Mouse (Mus musculus) bone marrow macrophage, adult 2 months (primary cell): ENCODE data around the gene Gm1123. TPM values are rescaled to one million over a fixed set of nuclear protein-coding genes. Genes with fewer than 3 reads are reported as not detected.

Experiments
- H3K27ac ChIP-seq: 2 replicates; pipeline ENCODE4 v1.5.1; 2012; ENCODE audit warnings: low read depth, low read length; ENCODE audit not compliant: insufficient read depth
- H3K4me1 ChIP-seq: 2 replicates; pipeline ENCODE4 v1.6.1; 2012; ENCODE audit warnings: low read length; ENCODE audit not compliant: control insufficient read depth, insufficient read depth
- H3K4me3 ChIP-seq: 2 replicates; pipeline ENCODE4 v1.5.1; 2012; ENCODE audit warnings: mild to moderate bottlenecking, low read length, moderate library complexity; ENCODE audit not compliant: insufficient read depth
- CTCF ChIP-seq: IDR thresholded peaks from 2 replicates; pipeline ENCODE4 v1.5.1; 2012; ENCODE audit warnings: low read depth, mild to moderate bottlenecking, low read length, moderate library complexity
- POLR2A ChIP-seq: IDR thresholded peaks from 2 replicates; pipeline ENCODE4 v1.6.1; 2012; ENCODE audit warnings: mild to moderate bottlenecking, low read depth, low read length, borderline replicate concordance
- polyA plus RNA-seq: library from polyadenylated mRNA; stranded (reverse); fragments of >200 nt; gene quantifications from 2 replicates; pipeline ENCODE4 v1.2.4, GENCODE M21; 2012; ENCODE audit not compliant: missing spikeins, insufficient read depth, insufficient read length

The Gm1123 gene
- polyA plus RNA-seq, 1 experiment, result 0.36 TPM

GRCm38 (mm10) chr9:99009898-99010199 lies 25.7 kb downstream of the Gm1123 start:
- peaks cover 14% of the 10 kb centered on the region for H3K4me1 ChIP-seq
- TF ChIP-seq CTCF (no peak), POLR2A (no peak)
- no peak overlapping the region for H3K27ac ChIP-seq
- H3K4me3 ChIP-seq, result peak overlapping the region; percentile 14; the same call in 1 of the 2 replicates

- peaks cover 14% of the 10 kb centered on the region for H3K4me1 ChIP-seq
- TF ChIP-seq CTCF, result no peak
Observed at GRCm38 (mm10) chr9:99009069-99009897, 26.2 kb downstream of the Gm1123 start.

GRCm38 (mm10) chr9:99001326-99001725 lies 34.2 kb downstream of the Gm1123 start:
- no peak for TF ChIP-seq POLR2A
- TF ChIP-seq CTCF, result no peak
- Histone ChIP-seq H3K27ac (peak overlapping the region; percentile 54), H3K4me3 (no peak overlapping the region), H3K4me1 (peaks cover 27% of the 10 kb centered on the region)

More at GRCm38 (mm10) chr9:99009069-99009897, 26.2 kb downstream of the Gm1123 start:
- Histone ChIP-seq H3K27ac (no peak overlapping the region), H3K4me3 (peak overlapping the region; percentile 26; the same call in 1 of the 2 replicates)

- peaks cover 27% of the 10 kb centered on the region for H3K4me1 ChIP-seq
- TF ChIP-seq CTCF, result no peak
- TF ChIP-seq POLR2A, result no peak
Observed at GRCm38 (mm10) chr9:98999881-99000339, 35.6 kb downstream of the Gm1123 start.

GRCm38 (mm10) chr9:98994103-98994502 lies 41.4 kb downstream of the Gm1123 start:
- no peak overlapping the region for H3K4me3 ChIP-seq
- H3K27ac ChIP-seq, result no peak overlapping the region

More at GRCm38 (mm10) chr9:98999881-99000339, 35.6 kb downstream of the Gm1123 start:
- Histone ChIP-seq H3K27ac (no peak overlapping the region), H3K4me3 (no peak overlapping the region)

GRCm38 (mm10) chr9:98987131-98987530 lies 48.4 kb downstream of the Gm1123 start:
- peak overlapping the region; percentile 91 for H3K4me3 ChIP-seq
- TF ChIP-seq CTCF, result no peak
- no peak for TF ChIP-seq POLR2A
- H3K4me1 ChIP-seq, result peaks cover 7% of the 10 kb centered on the region
- H3K27ac ChIP-seq, result no peak overlapping the region

More at GRCm38 (mm10) chr9:98994103-98994502, 41.4 kb downstream of the Gm1123 start:
- peaks cover 7% of the 10 kb centered on the region; the same call in 1 of the 2 replicates for H3K4me1 ChIP-seq
- TF ChIP-seq CTCF (no peak), POLR2A (no peak)

- TF ChIP-seq CTCF, result no peak
- no peak for TF ChIP-seq POLR2A
- H3K4me3 ChIP-seq, result peak overlapping the region; percentile 91
- no peak overlapping the region for H3K27ac ChIP-seq
- peaks cover 7% of the 10 kb centered on the region for H3K4me1 ChIP-seq
Observed at GRCm38 (mm10) chr9:98986476-98987096, 48.9 kb downstream of the Gm1123 start.

- Histone ChIP-seq H3K27ac (no peak within 1 kb of the TSS; the same call in 1 of the 2 replicates), H3K4me3 (peak within 1 kb of the TSS; percentile 91), H3K4me1 (peaks cover 7% of the 10 kb centered on the region)
- TF ChIP-seq CTCF (no peak), POLR2A (peak; percentile 83)
Observed at GRCm38 (mm10) chr9:98985800-98986475, 49.6 kb downstream of the Gm1123 start, which contains the start of gene Faim. Gene Faim, plus strand, starts transcription at chr9:98986373.
